Mouse (Mus musculus) urinary bladder, postnatal 14 days (tissue): ENCODE measurements around the gene Ano7.
"Not testable (repeated sequence)": the region's sequence is repeated elsewhere in the genome, so short reads cannot be mapped to it uniquely, and the experiment has no call there.

Experiments used
- DNase-seq: peaks from one replicate; pipeline ENCODE4 v3.0.0; 2021; ENCODE audit warnings: low spot score

Ano7 gene

DNA sequence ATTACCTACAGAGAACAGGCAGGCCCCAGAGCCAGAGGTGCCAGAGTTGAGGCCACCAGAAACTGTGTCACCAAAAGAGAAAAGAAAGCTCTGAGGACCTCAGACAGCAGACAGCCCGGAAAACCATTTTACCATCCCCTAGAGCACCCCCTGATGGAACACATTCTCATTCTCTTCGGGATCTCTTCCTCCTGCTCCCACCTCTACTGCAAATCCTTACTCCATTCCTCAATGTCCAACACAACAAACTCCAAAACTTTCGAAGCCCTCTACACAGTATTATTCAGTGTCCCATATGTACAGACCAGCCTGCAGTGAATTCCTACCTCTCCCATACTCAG, 72.1 kb downstream of the Ano7 start:
- no peak for DNase-seq

- not testable (repeated sequence) for DNase-seq
These were observed 76.4 kb downstream of the Ano7 start for GRCm38 (mm10) chr1:93450118-93450517.

- no peak for DNase-seq
These were observed 80.1 kb downstream of the Ano7 start for GRCm38 (mm10) chr1:93453721-93454255.
